11 mouse cellular contexts compared by ENCODE assay signal in genomic region chr4:34966336-34966957, GRCm38 (mm10).
DNase-seq lines count a peak whose midpoint lies in the region; ATAC-seq lines count a peak whose summit lies in the region.
"Had no signal": no experiment of that assay in that cellular context is flagged by ENCODE, and none has a peak within 500 bp of the region (broad histone marks: within the 10 kb centered on the region; RNA-seq: fewer than 3 reads in every experiment).

No protein-coding gene starts in this region.

- 0 out of 2 replicates have a peak, but pooled peaks cover 2% of the 10 kb centered on the region for H3K4me1 ChIP-seq in heart, embryonic 10.5 days
- peaks cover 14% of the 10 kb centered on the region for H3K4me1 ChIP-seq in intestine, embryonic 16.5 days (ENCODE audit: control insufficient read depth, insufficient read depth, low read length)

- no peaks in the 10 kb centered on the region for H3K27me3 ChIP-seq in heart, embryonic 10.5 days (ENCODE audit: insufficient read depth, poor library complexity, severe bottlenecking)
- H3K27me3 ChIP-seq in intestine, embryonic 16.5 days (replicated peaks; ENCODE audit: control insufficient read depth, insufficient read depth, low read length) = no peaks in the 10 kb centered on the region
- H3K27me3 ChIP-seq: CH12.LX; hindbrain, embryonic 15.5 days had no signal

- no peak overlapping the region for H3K4me2 ChIP-seq in intestine, embryonic 16.5 days (ENCODE audit: low read depth, low read length)
- H3K4me2 ChIP-seq: hindbrain, embryonic 15.5 days had no signal

- no peak for ATAC-seq in intestine, embryonic 16.5 days

- no peaks in the 10 kb centered on the region for H3K36me3 ChIP-seq in heart, embryonic 10.5 days
- no peaks in the 10 kb centered on the region for H3K36me3 ChIP-seq in intestine, embryonic 16.5 days (ENCODE audit: control insufficient read depth, insufficient read depth, low read length)
- H3K36me3 ChIP-seq: hindbrain, embryonic 15.5 days had no signal

- WGBS in heart, embryonic 10.5 days = 70% methylated on average over 8 of the region's 8 CpGs
- 61% methylated on average over 8 of the region's 8 CpGs for WGBS in intestine, embryonic 16.5 days

- DNase-seq in heart, embryonic 10.5 days (ENCODE audit: low spot score) = peak; percentile 67
- DNase-seq in heart, adult 8-10 months (ENCODE audit: low spot score) = no peak
- DNase-seq in right cerebral cortex, adult 18-20 months = peak; percentile 79
- no peak for DNase-seq in right cerebral cortex, postnatal 4 days
- peak; percentile 62 for DNase-seq in left cerebral cortex, postnatal 14 days (ENCODE audit: low spot score in 2 of 2)
- peak; percentile 66 to 80 for DNase-seq in right cerebral cortex, postnatal 36 days (ENCODE audit: low spot score in 2 of 2)
- DNase-seq in thymus, postnatal 14 days = no peak
- DNase-seq: thymus, postnatal 36 days had no signal

- H3K4me3 ChIP-seq in heart, embryonic 10.5 days = no peak overlapping the region
- no peak overlapping the region for H3K4me3 ChIP-seq in intestine, embryonic 16.5 days (ENCODE audit: low read length)
- H3K4me3 ChIP-seq: hindbrain, embryonic 15.5 days had no signal

- no peaks in the 10 kb centered on the region for H3K9me3 ChIP-seq in heart, embryonic 10.5 days
- no peaks in the 10 kb centered on the region for H3K9me3 ChIP-seq in intestine, embryonic 16.5 days (ENCODE audit: control insufficient read depth, low read length)
- H3K9me3 ChIP-seq: hindbrain, embryonic 15.5 days had no signal

- intact Hi-C loops in left cerebral cortex, postnatal 14 days (cut with DNase I) = no loop called here

- H3K27ac ChIP-seq in heart, embryonic 10.5 days = no peak overlapping the region
- H3K27ac ChIP-seq in intestine, embryonic 16.5 days (ENCODE audit: low read length) = no peak overlapping the region
- H3K27ac ChIP-seq: hindbrain, embryonic 15.5 days had no signal

- no peak overlapping the region for H3K9ac ChIP-seq in intestine, embryonic 16.5 days (ENCODE audit: low read depth, low read length)
- H3K9ac ChIP-seq: hindbrain, embryonic 15.5 days had no signal

Comparison
In these comparisons a context has a peak if more than half of its experiments do, and no peak if none do; other contexts are left out.
1. DNase-seq: peak in heart, embryonic 10.5 days (single experiment), right cerebral cortex, adult 18-20 months (single experiment), left cerebral cortex, postnatal 14 days (2 of 2) and right cerebral cortex, postnatal 36 days (2 of 2); none in heart, adult 8-10 months (single experiment), right cerebral cortex, postnatal 4 days (single experiment) and thymus, postnatal 14 days (single experiment).